Mouse (Mus musculus) hindbrain, embryonic 15.5 days (tissue): ENCODE measurements at regions not wholly inside any gene's neighbourhood (a gene's known extent, or its start where the extent isn't known, plus 50 kb on each side); places are given as distances from the start of the nearest gene placed in this dataset.

ENCODE experiments used
- ATAC-seq: fragments of 200-750 bp; cut with Nextera tagmentation; 2 replicates; pipeline ENCODE4 v1.8.0; 2017; ENCODE audit warnings: low read depth, moderate number of reproducible peaks, moderate TSS enrichment; ENCODE audit not compliant: low FRiP score
- H3K27ac ChIP-seq: fragments of 300-500 bp; sonication (generic); replicated peaks from 2 replicates; pipeline ENCODE4 v1.5.1; 2015; ENCODE audit warnings: mild to moderate bottlenecking, inconsistent platforms
- H3K27me3 ChIP-seq: fragments of 300-500 bp; sonication (generic); 2 replicates; pipeline ENCODE4 v1.6.1; 2015; ENCODE audit warnings: control low read depth, inconsistent platforms
- H3K36me3 ChIP-seq: fragments of 300-500 bp; sonication (generic); 2 replicates; pipeline ENCODE4 v1.6.1; 2015; ENCODE audit warnings: control low read depth, inconsistent platforms
- H3K4me1 ChIP-seq: fragments of 300-500 bp; sonication (generic); replicated peaks from 2 replicates; pipeline ENCODE4 v1.6.1; 2015; ENCODE audit warnings: control low read depth, inconsistent platforms
- H3K4me2 ChIP-seq: fragments of 300-500 bp; sonication (generic); 2 replicates; pipeline ENCODE4 v1.6.1; 2015; ENCODE audit warnings: moderate library complexity, mild to moderate bottlenecking, inconsistent platforms
- H3K4me3 ChIP-seq: fragments of 300-500 bp; sonication (generic); 2 replicates; pipeline ENCODE4 v1.5.1; 2015; ENCODE audit warnings: mild to moderate bottlenecking, inconsistent platforms
- H3K9ac ChIP-seq: fragments of 300-500 bp; sonication (generic); 2 replicates; pipeline ENCODE4 v1.6.1; 2015; ENCODE audit warnings: inconsistent platforms
- H3K9me3 ChIP-seq: fragments of 300-500 bp; sonication (generic); 2 replicates; pipeline ENCODE4 v1.6.1; 2016; ENCODE audit warnings: control low read depth, inconsistent platforms
- WGBS: fragments of 180-500 bp; shearing (Covaris S2); methylation state at CpG from one replicate; pipeline ENCODE4 v1.1.7; 2015; 5-methylcytosine and 5-hydroxymethylcytosine counted together

DNA sequence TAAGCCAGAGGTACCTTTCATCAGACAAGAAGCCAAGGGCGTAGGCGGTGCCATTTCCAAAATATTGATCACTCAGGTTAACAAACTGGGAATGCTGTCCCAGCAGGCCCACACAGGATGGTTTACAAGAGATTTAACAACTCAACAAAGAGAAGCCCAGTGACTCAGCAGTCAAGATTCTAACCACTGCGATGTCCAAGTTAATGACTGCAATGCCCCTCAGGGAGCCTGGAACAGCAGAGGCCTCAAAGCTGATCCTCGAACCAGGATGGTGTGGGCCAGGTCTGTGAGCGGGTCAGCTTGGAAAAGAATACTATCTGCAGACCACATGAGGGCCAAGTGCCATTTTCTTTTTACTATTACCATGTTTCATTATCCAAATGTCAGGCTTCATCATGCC lies 108.0 kb upstream of the Klf14 start:
- no peak for ATAC-seq
- no peaks in the 10 kb centered on the region for H3K36me3 ChIP-seq

GRCm38 (mm10) chr6:31067453-31067852 lies 108.6 kb upstream of the Klf14 start:
- Histone ChIP-seq H3K4me3 (no peak overlapping the region), H3K4me2 (no peak overlapping the region), H3K9ac (no peak overlapping the region), H3K36me3 (no peaks in the 10 kb centered on the region), H3K27ac (no peak overlapping the region), H3K27me3 (no peaks in the 10 kb centered on the region), H3K9me3 (no peaks in the 10 kb centered on the region), H3K4me1 (no peaks in the 10 kb centered on the region)
- no peak for ATAC-seq
- 87% methylated on average over 7 of the region's 7 CpGs for WGBS

More for the DNA sequence above, 108.0 kb upstream of the Klf14 start:
- Histone ChIP-seq H3K4me2 (no peak overlapping the region), H3K27me3 (no peaks in the 10 kb centered on the region), H3K27ac (no peak overlapping the region), H3K9me3 (no peaks in the 10 kb centered on the region), H3K4me3 (no peak overlapping the region), H3K9ac (no peak overlapping the region), H3K4me1 (no peaks in the 10 kb centered on the region)
- WGBS: 88% methylated on average over 5 of the region's 5 CpGs

GRCm38 (mm10) chr6:31069243-31069642 lies 110.4 kb upstream of the Klf14 start:
- H3K4me1 ChIP-seq: no peaks in the 10 kb centered on the region
- H3K4me3 ChIP-seq: no peak overlapping the region
- H3K27ac ChIP-seq: no peak overlapping the region
- no peaks in the 10 kb centered on the region for H3K27me3 ChIP-seq
- H3K9ac ChIP-seq: no peak overlapping the region
- H3K4me2 ChIP-seq: no peak overlapping the region
- H3K9me3 ChIP-seq: no peaks in the 10 kb centered on the region
- H3K36me3 ChIP-seq: no peaks in the 10 kb centered on the region
- 81% methylated on average over 13 of the region's 13 CpGs for WGBS
- no peak for ATAC-seq

DNA sequence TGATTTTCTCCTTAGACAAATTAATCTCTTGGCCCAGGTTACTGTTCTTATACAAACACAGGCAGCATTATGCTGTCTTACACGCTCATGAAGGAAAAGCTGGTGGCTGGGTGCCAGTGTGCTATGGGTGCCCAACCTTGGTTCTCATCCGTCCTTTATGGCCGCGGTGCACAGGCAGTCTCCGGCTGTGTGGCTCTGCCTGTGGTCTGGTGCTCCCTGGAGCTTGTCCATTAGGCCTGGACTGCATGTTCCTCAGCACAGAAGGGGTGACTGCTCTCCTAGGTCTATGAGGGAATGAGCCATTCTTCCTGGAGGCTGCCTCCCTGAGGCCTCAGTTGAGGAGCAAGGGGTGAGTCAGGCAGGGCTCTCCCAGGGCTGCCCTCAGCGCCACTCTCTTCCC lies 111.7 kb upstream of the Klf14 start:
- Histone ChIP-seq H3K27me3 (no peaks in the 10 kb centered on the region), H3K9ac (no peak overlapping the region), H3K4me3 (no peak overlapping the region), H3K27ac (no peak overlapping the region), H3K4me2 (no peak overlapping the region), H3K4me1 (0 out of 2 replicates have a peak, but pooled peaks cover 2% of the 10 kb centered on the region), H3K9me3 (no peaks in the 10 kb centered on the region), H3K36me3 (no peaks in the 10 kb centered on the region)
- no peak for ATAC-seq
- WGBS: 72% methylated on average over 6 of the region's 6 CpGs

DNA sequence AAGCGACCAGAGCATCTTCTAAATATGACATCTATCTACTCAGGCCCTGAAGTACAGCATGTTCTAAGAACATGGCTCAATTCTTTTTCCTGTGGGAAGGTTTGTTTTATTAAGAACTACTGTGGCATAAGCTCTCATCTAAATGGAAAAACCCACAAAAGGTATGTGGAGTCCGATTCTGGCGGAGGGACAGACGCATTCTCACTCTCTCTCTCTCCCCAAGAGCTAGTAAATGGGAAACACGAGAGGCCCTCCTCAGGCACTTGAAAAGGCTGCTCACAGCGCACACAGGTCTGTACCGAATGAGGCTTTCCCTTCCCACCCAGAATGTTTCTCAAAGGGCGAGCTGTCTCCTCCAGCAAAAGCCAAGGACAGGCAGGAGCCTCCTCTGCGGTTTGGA lies 112.1 kb upstream of the Klf14 start:
- H3K9me3 ChIP-seq: no peaks in the 10 kb centered on the region
- H3K4me1 ChIP-seq: peaks cover 5% of the 10 kb centered on the region
- no peak for ATAC-seq
- H3K9ac ChIP-seq: no peak overlapping the region
- no peak overlapping the region for H3K4me3 ChIP-seq
- H3K36me3 ChIP-seq: no peaks in the 10 kb centered on the region
- no peaks in the 10 kb centered on the region for H3K27me3 ChIP-seq
- no peak overlapping the region for H3K4me2 ChIP-seq
- WGBS: 84% methylated on average over 9 of the region's 9 CpGs
- H3K27ac ChIP-seq: no peak overlapping the region

DNA sequence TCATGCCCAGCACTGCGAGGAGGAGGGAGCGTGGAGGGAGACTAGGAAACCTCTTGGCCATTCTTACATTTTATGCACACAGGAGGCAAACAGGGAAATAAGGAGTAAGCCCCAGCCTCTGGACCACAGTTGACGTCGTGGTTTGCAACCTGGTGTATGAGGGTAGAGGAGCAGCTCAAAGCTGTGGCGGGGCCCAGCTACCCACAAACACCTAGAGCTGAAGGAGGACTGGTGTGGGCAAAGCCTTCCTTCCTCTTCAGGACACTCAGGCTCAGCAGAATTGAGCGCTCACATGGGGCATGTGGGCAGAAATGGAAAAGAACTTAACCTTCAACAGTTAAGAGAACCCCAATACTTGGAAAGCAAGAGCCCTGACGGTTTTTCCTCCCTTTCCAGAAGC lies 113.2 kb upstream of the Klf14 start:
- no peaks in the 10 kb centered on the region for H3K36me3 ChIP-seq
- H3K27me3 ChIP-seq: no peaks in the 10 kb centered on the region
- H3K4me1 ChIP-seq: peaks cover 9% of the 10 kb centered on the region
- 88% methylated on average over 7 of the region's 7 CpGs for WGBS
- H3K4me2 ChIP-seq: no peak overlapping the region
- ATAC-seq: no peak
- no peak overlapping the region for H3K4me3 ChIP-seq
- H3K9ac ChIP-seq: no peak overlapping the region
- no peaks in the 10 kb centered on the region for H3K9me3 ChIP-seq
- H3K27ac ChIP-seq: no peak overlapping the region

DNA sequence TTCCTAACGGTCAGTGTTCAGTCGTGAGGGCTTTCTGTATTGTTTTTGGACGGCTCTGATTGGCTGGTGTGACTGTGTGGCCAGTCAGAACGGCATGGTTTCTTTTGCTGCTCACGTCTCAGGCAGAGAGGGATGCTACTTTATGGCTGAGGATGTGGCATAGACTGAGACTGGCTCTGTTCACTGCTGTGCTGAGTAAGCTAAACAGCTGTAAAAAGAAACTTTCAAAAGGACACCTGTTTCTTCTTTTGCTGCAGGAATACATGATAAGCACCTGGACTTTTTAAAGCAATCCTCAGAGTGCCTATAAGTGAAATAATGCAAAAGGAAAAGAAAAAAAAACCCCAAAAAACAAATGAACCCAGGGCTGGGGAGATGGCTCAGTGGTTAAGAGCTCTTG lies 113.7 kb upstream of the Klf14 start:
- Histone ChIP-seq H3K27ac (no peak overlapping the region), H3K9me3 (no peaks in the 10 kb centered on the region), H3K27me3 (no peaks in the 10 kb centered on the region), H3K36me3 (no peaks in the 10 kb centered on the region), H3K4me1 (peaks cover 9% of the 10 kb centered on the region), H3K4me2 (no peak overlapping the region), H3K4me3 (no peak overlapping the region), H3K9ac (no peak overlapping the region)
- WGBS: 34% methylated on average over 5 of the region's 5 CpGs
- ATAC-seq: no peak

DNA sequence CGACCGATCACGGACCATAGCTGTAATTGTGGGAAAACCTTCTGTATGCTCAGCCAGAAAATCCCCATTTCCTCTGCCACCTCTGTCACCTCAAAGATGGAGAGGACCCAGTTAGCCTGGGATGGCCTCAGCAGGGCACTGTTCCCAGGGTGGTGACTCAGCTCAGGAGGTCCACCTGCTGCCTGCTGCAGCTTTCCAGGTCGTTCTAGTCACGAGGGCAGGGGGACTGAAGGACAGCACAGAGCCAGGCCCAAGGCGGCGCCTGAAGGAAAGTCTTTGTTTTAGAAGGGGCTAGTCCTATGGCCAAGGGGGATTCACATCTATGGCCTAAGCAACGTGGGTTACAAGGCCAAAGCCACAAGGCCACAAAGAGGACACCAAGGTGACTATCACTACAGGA lies 114.5 kb upstream of the Klf14 start:
- Histone ChIP-seq H3K27me3 (no peaks in the 10 kb centered on the region), H3K9ac (no peak overlapping the region), H3K4me1 (peaks cover 9% of the 10 kb centered on the region), H3K36me3 (no peaks in the 10 kb centered on the region), H3K9me3 (no peaks in the 10 kb centered on the region), H3K4me2 (no peak overlapping the region), H3K4me3 (no peak overlapping the region), H3K27ac (no peak overlapping the region)
- ATAC-seq: no peak
- WGBS: 88% methylated on average over 8 of the region's 8 CpGs

DNA sequence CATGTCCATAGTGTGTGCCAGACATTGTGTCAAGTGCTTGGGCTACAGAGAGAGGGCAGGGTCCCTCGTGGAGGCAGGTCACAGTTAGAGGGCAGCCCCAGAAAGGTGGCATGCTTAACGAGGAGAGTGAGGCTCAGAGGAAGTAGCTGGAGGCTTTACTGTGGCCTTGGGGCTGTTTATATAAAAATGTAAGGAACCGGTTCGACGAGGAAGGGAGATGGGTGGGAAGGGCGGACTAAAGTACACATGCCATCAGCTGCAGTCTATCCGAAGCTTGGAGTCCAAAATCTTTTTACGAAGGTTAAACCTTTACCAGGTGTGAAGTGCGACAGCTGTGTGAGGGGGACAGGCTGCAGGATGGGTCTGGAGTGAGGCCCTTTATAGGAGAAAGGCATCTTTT lies 115.5 kb upstream of the Klf14 start:
- H3K4me2 ChIP-seq: no peak overlapping the region
- no peak overlapping the region for H3K27ac ChIP-seq
- WGBS: 76% methylated on average over 9 of the region's 9 CpGs
- H3K9me3 ChIP-seq: no peaks in the 10 kb centered on the region
- H3K4me3 ChIP-seq: no peak overlapping the region
- ATAC-seq: no peak
- peaks cover 9% of the 10 kb centered on the region for H3K4me1 ChIP-seq
- no peaks in the 10 kb centered on the region for H3K36me3 ChIP-seq
- H3K9ac ChIP-seq: no peak overlapping the region
- H3K27me3 ChIP-seq: no peaks in the 10 kb centered on the region

GRCm38 (mm10) chr6:31075209-31075571 lies 116.3 kb upstream of the Klf14 start:
- H3K36me3 ChIP-seq: no peaks in the 10 kb centered on the region
- H3K4me2 ChIP-seq: no peak overlapping the region
- H3K4me3 ChIP-seq: no peak overlapping the region
- H3K4me1 ChIP-seq: peaks cover 12% of the 10 kb centered on the region
- ATAC-seq: no peak
- no peak overlapping the region for H3K27ac ChIP-seq
- no peaks in the 10 kb centered on the region for H3K9me3 ChIP-seq
- no peaks in the 10 kb centered on the region for H3K27me3 ChIP-seq
- no peak overlapping the region for H3K9ac ChIP-seq
- 29% methylated on average over 2 of the region's 2 CpGs for WGBS

- no peak overlapping the region for H3K4me2 ChIP-seq
- H3K4me3 ChIP-seq: no peak overlapping the region
- 19% methylated on average over 13 of the region's 13 CpGs for WGBS
- H3K36me3 ChIP-seq: no peaks in the 10 kb centered on the region
- H3K9ac ChIP-seq: no peak overlapping the region
- H3K27me3 ChIP-seq: no peaks in the 10 kb centered on the region
- ATAC-seq: peak; percentile 85
- H3K9me3 ChIP-seq: no peaks in the 10 kb centered on the region
- H3K27ac ChIP-seq: no peak overlapping the region
- peaks cover 12% of the 10 kb centered on the region for H3K4me1 ChIP-seq
These were observed 116.9 kb upstream of the Klf14 start for GRCm38 (mm10) chr6:31075572-31076477.

GRCm38 (mm10) chr6:31076478-31076834 lies 117.6 kb upstream of the Klf14 start:
- WGBS: 71% methylated on average over 6 of the region's 6 CpGs

DNA sequence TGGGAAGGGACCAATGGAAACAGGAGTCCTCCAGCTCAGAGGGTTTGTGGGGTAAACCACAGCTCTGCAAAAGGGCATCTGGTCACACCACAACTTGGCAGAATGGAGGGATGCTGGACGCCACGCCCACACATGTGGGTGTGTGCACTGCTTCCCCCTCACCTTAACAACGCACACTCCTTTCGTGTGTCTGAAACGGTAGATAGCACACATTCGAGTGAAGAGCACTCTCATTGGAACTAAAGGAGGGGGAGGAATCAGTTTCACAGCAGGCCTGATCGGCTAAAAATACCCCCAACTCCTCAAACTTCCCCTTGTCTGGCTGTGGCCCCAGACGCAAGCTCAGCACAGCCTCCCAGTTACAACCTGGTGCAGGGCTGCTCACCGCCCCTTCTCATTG lies 118.3 kb upstream of the Klf14 start:
- H3K9ac ChIP-seq: no peak overlapping the region
- ATAC-seq: no peak
- 80% methylated on average over 9 of the region's 9 CpGs for WGBS

More at GRCm38 (mm10) chr6:31076478-31076834, 117.6 kb upstream of the Klf14 start:
- Histone ChIP-seq H3K9ac (no peak overlapping the region), H3K9me3 (no peaks in the 10 kb centered on the region), H3K27ac (no peak overlapping the region), H3K36me3 (no peaks in the 10 kb centered on the region), H3K4me2 (no peak overlapping the region), H3K27me3 (no peaks in the 10 kb centered on the region), H3K4me1 (peaks cover 12% of the 10 kb centered on the region), H3K4me3 (no peak overlapping the region)
- ATAC-seq: no peak

More for the DNA sequence above, 118.3 kb upstream of the Klf14 start:
- no peak overlapping the region for H3K27ac ChIP-seq
- no peak overlapping the region for H3K4me2 ChIP-seq
- no peak overlapping the region for H3K4me3 ChIP-seq
- no peaks in the 10 kb centered on the region for H3K9me3 ChIP-seq
- peaks cover 12% of the 10 kb centered on the region for H3K4me1 ChIP-seq
- no peaks in the 10 kb centered on the region for H3K27me3 ChIP-seq
- H3K36me3 ChIP-seq: no peaks in the 10 kb centered on the region
